Mouse (Mus musculus): Measurements from ENCODE around the gene Plau.

DNA sequence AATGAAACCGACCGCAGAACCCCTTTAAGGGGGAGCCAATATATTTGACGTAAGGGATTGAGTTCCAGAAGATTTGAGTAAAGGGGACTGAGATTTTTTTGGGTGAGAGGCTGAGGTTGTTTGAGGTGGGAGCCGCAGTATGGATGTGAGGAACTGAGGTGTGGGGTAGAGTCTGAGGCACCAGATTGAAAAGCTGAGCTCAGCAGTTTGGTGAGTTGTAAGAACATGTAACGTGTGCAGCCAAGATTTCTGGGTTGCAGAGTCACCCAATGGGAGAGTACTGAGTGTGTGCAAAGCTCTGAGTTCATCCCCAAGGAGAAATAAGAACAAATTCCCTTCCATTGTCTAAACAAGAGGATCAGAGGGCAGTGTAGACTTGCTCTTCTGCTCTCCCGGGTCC, 38.2 kb upstream of the Plau start:
- TF ChIP-seq POLR2A (IDR thresholded peaks at IDR 0.05; ENCODE audit: borderline replicate concordance, insufficient read depth, low read length) (no peak), CTCF (IDR thresholded peaks at IDR 0.05; ENCODE audit: borderline replicate concordance, insufficient read depth, low read depth, low read length) (no peak)
